Mouse (Mus musculus) 3T3-L1 (cell line): ENCODE results near the gene Traf7.

Source experiments
- DNase-seq: peaks from one replicate; pipeline ENCODE4 v3.0.0-alpha.2; 2015; ENCODE audit warnings: low read depth, low spot score

Traf7 gene

DNA sequence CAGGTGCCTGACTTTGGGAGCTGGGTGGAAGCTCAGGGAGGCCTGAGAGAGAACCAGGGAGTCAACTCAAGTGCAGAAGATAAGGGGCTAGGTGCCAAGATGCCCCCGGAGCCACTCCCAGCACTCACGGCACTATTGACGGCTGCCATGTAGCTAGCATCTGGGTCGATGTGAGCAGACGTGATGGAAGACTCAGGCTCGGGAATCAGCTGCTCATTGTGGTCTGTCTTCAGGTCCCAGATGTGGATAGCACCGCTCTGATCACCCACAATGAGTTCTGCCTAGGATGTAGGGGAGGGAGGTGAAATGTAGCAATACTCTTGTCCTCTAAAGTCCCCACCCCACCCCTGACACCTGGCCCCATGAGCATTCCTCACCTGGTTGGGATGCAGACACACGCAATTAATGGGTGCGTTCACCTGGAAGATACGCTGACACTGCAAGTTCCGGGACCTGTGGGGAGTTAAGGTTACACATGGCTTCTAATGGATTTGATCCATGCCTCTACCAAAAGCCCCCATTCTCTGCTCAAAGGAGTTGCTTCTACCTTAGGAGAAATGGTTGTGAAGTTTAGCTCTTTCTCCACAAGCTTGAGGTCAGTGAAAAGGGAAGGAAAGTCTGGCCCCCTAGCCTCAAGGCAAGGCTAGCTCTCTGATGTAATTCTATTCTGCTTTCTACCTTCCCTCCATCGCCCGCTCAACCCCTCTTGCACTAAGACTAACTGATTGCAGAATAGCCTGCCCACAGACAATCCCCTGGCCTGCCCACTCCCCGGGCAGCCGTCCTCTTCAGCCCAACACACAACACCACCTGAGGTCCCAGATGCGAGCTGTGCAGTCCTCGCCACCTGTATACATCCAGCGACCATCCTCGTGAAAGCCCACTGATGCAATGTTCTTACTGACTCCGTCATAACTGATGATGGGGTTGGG is 50.4 kb downstream of the Traf7 start:
- no peak for DNase-seq

DNA sequence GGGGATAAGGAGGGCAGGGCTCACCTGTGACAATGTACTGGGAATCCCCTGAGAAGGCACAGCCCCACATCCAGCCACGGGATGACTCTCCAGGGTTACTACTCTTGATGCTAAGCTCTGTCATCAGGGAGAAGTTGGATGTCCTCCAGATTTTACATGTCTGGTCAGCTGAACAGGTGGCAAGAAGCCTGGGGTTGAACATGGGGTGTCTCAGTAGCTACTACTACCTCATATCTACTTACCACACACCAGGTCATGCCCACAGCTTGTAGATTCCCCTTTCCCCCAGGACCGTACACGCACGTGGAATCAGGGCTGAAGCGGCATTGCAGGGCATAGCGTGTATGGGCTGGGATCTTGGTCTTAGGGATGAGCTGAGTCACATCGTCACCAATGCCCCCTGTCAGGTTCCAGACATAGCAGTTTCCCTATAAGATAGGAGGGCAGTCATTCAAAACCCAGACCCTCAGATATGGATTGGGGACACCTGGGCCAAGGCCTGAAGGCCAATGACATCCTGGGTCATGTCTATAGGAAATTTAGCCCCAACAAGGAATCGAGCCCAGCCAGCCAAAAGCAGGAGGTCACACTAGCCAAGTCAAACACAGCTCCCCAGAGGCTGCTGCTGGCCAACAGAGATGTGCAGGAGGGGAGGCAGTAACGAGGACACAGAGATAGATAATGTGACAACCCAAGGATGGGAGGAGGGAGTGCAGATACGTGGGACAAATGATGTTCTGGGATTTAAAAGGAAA is 51.5 kb downstream of the Traf7 start:
- DNase-seq = no peak

DNA sequence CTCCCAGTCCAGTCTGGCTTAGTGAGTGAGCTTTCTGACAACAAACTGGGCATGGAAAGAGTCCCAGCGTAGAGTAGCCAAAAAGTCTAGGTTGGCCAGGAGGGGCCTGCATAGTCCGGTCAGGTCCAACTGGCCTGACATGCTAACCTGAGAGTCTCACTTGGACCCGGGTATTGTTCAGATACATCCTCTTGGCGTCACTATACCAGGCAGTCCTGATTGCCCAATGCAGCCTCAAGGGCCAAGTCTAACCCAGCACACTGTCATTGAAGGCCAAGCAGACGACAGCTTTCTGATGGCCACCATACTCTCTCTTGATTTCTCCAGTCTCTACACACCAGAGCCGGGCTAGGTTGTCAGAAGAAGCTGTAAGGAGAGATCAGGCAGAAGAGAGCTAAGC is 52.2 kb downstream of the Traf7 start:
- DNase-seq = no peak

DNA sequence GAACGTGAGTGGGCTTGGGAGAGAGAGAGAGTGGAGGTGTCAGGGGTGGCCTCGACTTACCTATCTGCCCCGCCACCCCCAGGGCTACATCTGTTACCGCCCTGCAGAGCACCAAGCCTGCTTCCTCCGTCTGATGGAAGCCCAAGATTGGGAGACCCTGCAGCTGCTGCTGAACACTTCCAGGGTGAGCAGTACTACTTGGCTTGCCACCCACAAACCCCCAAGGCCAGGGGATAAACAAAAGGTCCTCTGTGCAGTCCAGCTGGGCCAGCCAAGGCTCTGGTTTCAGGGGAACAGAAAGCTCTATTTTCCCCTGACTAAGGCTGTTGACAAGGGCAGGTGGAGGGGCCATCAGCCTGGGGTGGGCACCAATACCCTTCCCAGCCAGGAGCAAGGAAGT is 53.2 kb downstream of the Traf7 start:
- no peak for DNase-seq

DNA sequence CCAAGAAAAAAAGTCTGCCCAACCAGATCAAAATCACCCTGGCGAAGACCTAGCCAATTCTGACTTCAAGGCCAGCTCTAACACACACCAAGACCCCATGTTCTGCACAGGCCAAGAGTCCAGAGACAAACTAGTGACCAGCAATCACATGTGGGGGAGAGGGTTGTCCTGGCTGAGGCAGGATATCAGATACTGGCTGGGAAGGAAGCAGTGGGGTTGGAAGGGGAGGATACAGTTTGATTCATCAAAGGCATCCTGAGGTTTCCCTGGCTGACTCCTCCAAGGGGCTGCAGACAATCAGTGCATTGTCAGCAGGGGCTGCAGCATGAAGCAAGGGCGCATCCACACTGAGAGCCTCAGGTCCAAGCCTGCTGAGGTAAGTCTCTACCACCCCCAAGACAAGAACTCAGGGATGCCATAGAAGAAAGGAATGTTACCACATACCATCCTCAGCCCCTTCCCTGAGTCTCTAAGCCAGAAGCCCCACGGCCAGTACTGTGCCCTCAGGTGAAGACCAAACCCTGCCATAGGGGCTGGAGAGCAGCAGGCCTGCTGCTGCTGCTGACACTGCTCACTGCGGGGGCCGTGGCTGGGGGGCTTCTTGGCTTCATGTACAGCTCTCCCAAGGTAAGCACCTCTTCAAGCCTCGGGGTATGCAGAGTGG is 54.0 kb downstream of the Traf7 start, which contains the start of gene Bricd5:
Gene Bricd5, plus strand, starts transcription at position 273 of the 664 bp plus-strand sequence.
- DNase-seq = no peak

DNA sequence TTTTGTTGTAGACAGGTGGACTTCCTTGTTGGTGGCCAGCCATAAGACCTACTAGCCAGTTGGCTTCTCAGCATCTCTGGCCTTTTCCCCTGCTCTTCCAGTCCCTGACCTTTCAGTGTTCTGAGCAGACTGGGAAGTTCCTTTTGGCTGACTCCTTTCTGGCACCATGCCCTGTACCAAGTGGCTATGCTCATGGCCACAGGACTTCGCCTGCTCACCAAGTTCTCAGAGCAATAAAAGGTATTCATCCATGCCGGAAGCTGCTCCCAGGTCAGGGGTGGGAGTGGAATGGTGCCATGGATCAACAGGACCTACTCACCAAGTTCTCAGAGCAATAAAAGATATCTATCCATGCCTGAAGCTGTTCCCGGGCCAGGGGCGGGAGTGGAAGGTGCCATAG is 55.2 kb downstream of the Traf7 start:
- DNase-seq = peak; percentile 71

DNA sequence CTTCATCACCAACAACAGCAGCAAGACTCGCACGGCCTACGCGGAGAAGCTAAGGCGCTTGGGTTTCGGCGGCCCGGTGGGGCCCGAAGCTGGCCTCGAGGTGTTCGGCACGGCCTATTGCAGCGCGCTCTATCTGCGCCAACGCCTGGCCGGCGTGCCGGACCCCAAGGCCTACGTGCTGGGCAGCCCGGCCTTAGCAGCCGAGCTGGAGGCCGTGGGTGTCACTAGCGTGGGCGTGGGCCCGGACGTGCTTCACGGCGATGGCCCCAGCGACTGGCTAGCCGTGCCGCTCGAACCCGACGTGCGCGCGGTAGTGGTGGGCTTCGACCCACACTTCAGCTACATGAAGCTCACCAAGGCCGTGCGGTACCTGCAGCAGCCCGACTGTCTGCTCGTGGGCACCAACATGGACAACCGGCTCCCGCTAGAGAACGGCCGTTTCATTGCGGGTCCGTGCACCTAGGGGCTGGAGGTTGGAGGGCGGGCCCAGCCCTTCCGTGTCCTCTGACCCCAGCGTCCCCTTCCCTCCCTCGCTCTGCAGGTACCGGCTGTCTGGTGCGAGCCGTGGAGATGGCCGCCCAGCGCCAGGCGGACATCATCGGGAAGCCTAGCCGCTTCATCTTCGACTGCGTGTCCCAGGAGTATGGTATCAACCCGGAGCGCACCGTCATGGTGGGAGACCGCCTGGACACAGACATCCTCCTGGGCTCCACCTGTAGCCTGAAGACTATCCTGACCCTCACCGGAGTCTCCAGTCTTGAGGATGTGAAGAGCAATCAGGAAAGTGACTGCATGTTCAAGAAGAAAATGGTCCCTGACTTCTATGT is 56.8 kb downstream of the Traf7 start:
- peak; percentile 44 for DNase-seq

DNA sequence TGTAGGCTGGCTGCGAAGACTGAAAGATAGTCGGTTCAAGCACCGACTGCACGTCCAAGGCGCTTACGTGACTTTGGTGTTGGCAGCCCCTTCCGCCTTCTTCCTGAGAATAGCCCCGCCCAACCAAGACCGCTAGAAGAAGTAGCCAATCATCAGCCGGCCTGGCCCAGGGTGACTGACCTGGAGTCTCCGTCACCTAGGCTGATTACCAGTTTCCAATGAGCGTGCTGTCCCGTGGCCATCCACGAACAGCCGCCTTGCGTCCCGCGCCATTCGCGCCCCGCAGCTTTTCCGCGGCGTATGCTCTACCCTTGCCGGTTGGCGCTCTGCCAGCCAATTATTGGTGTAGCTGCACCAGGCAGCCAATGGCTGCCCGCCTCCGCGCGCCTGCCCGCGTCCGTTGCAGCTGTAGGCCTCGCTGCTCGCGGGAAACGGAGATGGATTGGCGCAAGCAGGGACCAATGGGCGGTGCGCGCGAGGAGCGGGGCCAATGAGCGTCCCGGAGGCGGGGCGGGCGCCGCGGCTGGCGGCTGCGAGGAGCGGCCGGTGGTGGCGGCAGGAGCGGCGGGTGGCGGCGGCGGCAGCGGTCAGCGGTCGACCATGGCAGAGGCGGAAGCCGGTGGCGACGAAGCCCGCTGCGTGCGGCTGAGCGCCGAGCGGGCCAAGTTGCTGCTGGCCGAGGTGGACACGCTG is 57.7 kb downstream of the Traf7 start, which contains the start of the genes E4f1 and Pgp:
Gene E4f1, minus strand, starts transcription at position 404 of the 693 bp plus-strand sequence.
Gene Pgp, plus strand, starts transcription at position 483 of the 693 bp plus-strand sequence.
- DNase-seq = peak; percentile 97

DNA sequence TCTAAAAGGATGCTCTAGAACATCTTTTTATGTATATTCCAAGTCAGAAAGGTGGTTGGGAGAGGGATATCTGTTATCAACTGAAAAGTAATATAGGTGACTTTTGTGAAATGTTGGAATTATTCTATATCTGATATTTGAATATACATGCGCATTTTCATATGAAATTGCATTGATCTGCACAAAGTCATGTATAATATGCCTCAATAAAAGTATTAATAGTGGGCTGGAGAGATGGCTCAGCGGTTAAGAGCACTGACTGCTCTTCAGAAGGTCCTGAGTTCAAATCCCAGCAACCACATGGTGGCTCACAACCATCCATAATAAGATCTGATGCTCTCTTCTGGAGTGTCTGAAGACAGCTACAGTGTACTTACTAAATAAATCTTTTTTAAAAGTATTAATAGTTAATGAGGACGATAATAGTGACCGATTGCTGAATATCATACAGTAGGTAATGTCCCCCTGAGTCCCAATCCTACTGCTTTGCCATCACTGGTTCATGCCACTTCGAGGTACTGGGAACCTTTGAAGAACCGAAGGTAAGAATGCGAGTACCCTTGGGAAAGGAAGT is 58.3 kb downstream of the Traf7 start:
- DNase-seq = no peak

DNA sequence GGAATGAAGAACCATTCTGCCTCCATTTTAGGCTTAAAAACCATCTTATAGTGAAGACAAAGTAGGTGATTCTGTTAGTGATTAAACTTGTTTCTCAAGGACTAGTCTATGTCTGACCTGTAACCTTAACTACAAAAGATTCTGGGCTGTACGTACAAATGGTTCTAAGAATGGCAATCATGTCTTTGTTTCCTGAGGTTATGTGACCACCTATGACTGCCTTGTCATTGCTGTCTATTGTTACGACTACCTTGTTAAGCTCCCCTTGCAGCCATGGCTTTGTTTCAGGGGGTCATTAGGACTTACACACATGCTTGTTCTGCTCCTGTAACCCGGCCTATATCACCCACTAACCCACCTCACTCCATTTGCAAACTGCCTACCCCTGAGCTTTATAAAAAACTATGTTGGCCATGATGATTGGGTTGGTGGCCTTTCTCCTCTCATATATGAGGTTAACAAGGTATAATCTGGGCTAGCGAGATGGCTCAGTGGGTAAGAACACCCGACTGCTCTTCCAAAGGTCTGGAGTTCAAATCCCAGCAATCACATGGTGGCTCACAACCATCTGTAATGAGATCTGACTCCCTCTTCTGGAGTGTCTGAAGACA is 59.0 kb downstream of the Traf7 start:
- no peak for DNase-seq

DNA sequence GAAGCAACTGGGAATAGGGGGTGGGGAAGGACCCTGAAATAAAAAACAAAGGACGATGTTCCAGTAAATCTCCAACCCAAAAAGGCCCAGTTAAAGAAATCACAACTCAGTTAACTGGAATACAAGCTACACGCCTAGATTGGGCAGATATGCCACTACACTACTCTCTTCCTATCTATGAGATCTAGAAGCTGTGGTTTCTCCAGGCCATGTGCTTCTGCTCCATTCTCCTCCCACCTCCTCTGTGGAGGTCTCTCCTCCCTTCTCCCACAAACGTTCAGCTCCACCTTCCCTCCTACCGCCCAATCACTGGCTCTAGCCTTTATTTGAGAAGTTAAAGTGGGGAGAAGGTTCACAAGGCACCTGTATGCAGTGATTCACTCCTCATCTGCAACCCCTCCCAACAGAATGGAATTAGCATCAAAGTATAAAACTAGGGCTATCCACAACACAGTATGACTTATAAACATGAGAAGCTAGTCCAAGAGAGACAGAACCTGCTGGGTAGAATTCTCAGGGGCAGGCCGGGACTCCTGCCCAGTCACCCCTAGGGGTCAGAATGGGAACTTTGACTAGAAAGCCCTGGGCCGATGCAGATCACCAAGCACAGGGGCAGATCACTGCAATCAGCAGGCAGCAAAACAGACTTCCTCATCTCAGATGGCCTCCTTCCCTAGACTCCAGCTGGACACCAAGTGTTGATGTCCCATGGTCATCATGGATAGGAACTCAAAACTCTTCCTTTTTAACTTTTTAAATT is 64.2 kb downstream of the Traf7 start:
- peak; percentile 63 for DNase-seq

DNA sequence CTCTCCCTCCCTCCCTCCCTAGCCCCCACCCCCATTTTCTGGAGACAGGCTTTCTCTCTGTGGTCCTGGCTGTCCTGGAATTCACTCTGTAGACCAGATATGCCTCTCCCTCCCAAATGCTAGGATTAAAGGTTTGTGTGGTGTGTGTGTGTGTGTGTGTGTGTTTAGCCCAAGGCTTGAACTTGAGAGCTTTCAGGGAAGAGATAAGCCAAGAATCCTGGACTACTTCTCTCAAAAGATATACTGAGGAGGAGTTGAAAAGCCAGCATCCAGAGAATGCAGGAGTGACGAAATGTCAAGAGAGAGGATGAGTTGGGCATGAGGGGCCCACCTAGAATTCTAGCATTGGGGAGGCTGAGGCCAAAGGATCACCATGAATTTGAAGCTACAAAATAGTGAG is 64.8 kb downstream of the Traf7 start:
- DNase-seq = no peak

DNA sequence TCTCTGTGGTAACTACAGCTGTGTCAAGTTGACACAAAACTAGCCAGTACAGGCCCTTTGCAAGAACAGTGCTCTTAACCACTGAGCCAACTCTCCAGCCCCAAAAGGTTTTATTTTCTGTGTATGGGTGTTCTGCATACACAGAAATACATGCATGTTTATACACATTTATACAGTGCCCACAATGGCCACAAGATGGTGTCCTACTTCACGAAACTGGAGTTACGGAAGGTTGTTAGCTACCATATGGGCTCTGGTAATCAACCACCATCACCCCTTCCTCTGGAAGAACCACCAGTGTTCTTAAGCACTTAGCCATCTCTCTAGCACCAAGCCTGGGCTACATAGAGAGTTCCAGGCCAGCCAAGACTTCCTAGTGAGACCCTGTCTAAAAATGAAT is 66.2 kb downstream of the Traf7 start:
- peak; percentile 86 for DNase-seq
